Mouse (Mus musculus) thymus, adult 2 months (tissue): ENCODE measurements around the gene Dtnbp1.

ENCODE experiments used
- CTCF ChIP-seq: fragments of 200-500 bp; IDR thresholded peaks from 2 replicates; pipeline ENCODE4 v1.5.1; 2012; ENCODE audit warnings: mild to moderate bottlenecking, control low read depth, low read length, moderate library complexity, borderline replicate concordance; ENCODE audit not compliant: control insufficient read depth, poor library complexity, insufficient read depth; ENCODE audit errors: extremely low read depth
- POLR2A ChIP-seq: fragments of 200-500 bp; IDR thresholded peaks from 2 replicates; pipeline ENCODE4 v1.6.1; 2012; ENCODE audit warnings: mild to moderate bottlenecking, low read length, control low read depth, moderate library complexity; ENCODE audit not compliant: control insufficient read depth, poor library complexity, insufficient read depth; ENCODE audit errors: extremely low read depth

- no peak for TF ChIP-seq CTCF
- TF ChIP-seq POLR2A = no peak
Observed at GRCm38 (mm10) chr13:45003026-45003425, 1.1 kb upstream of the Dtnbp1 start.
